Mouse (Mus musculus) midbrain, embryonic 13.5 days (tissue): ENCODE measurements around the gene Coq4. TPM values are rescaled to one million over a fixed set of nuclear protein-coding genes. Genes with fewer than 3 reads are reported as not detected.
"Not testable (repeated sequence)": the region's sequence is repeated elsewhere in the genome, so short reads cannot be mapped to it uniquely, and the experiment has no call there.

Experiments
- ATAC-seq: fragments of 200-750 bp; cut with Nextera tagmentation; 2 replicates; pipeline ENCODE4 v1.8.0; 2017; ENCODE audit warnings: mild to moderate bottlenecking, moderate TSS enrichment, moderate library complexity
- H3K27ac ChIP-seq: fragments of 300-500 bp; sonication (generic); 2 replicates; pipeline ENCODE4 v1.5.1; 2015; ENCODE audit warnings: inconsistent platforms, mild to moderate bottlenecking, moderate library complexity
- H3K27me3 ChIP-seq: fragments of 300-500 bp; sonication (generic); 2 replicates; pipeline ENCODE4 v1.6.1; 2015; ENCODE audit warnings: mild to moderate bottlenecking, inconsistent platforms
- H3K36me3 ChIP-seq: fragments of 300-500 bp; sonication (generic); 2 replicates; pipeline ENCODE4 v1.6.1; 2015; ENCODE audit warnings: mild to moderate bottlenecking, inconsistent platforms
- H3K4me1 ChIP-seq: fragments of 300-500 bp; sonication (generic); replicated peaks from 2 replicates; pipeline ENCODE4 v1.6.1; 2015; ENCODE audit warnings: inconsistent platforms
- H3K4me2 ChIP-seq: fragments of 300-500 bp; sonication (generic); replicated peaks from 2 replicates; pipeline ENCODE4 v1.6.1; 2015; ENCODE audit warnings: moderate library complexity, mild to moderate bottlenecking, inconsistent platforms
- H3K4me3 ChIP-seq: fragments of 300-500 bp; sonication (generic); replicated peaks from 2 replicates; pipeline ENCODE4 v1.5.1; 2015; ENCODE audit warnings: mild to moderate bottlenecking, inconsistent platforms
- H3K9ac ChIP-seq: fragments of 300-500 bp; sonication (generic); replicated peaks from 2 replicates; pipeline ENCODE4 v1.6.1; 2015; ENCODE audit warnings: mild to moderate bottlenecking, inconsistent platforms
- H3K9me3 ChIP-seq: fragments of 300-500 bp; sonication (generic); 2 replicates; pipeline ENCODE4 v1.6.1; 2016; ENCODE audit warnings: mild to moderate bottlenecking, inconsistent platforms
- WGBS: fragments of 180-500 bp; shearing (Covaris S2); methylation state at CpG from one replicate; pipeline ENCODE4 v1.1.7; 2015; 5-methylcytosine and 5-hydroxymethylcytosine counted together
- polyA plus RNA-seq: library from polyadenylated mRNA; unstranded; fragments of >200 nt; fragmentation: Nextera tagmentation; extraction: Ambion mirVana; gene quantifications from 2 replicates; pipeline ENCODE4 v1.2.1, GENCODE M21; 2015

Coq4 gene
- polyA plus RNA-seq, 1 experiment from 2014 or later, result 33.5 TPM

- Histone ChIP-seq H3K27ac (no peak overlapping the region), H3K9ac (no peak overlapping the region), H3K4me2 (no peak overlapping the region), H3K36me3 (peaks cover 7% of the 10 kb centered on the region; the same call in 1 of the 2 replicates), H3K9me3 (no peaks in the 10 kb centered on the region), H3K4me3 (no peak overlapping the region), H3K27me3 (no peaks in the 10 kb centered on the region; the same call in 1 of the 2 replicates), H3K4me1 (no peaks in the 10 kb centered on the region)
- ATAC-seq, result no peak
- WGBS, result 74% methylated on average over 11 of the region's 11 CpGs
Observed at GRCm38 (mm10) chr2:29767976-29768709, 19.1 kb upstream of the Coq4 start.

DNA sequence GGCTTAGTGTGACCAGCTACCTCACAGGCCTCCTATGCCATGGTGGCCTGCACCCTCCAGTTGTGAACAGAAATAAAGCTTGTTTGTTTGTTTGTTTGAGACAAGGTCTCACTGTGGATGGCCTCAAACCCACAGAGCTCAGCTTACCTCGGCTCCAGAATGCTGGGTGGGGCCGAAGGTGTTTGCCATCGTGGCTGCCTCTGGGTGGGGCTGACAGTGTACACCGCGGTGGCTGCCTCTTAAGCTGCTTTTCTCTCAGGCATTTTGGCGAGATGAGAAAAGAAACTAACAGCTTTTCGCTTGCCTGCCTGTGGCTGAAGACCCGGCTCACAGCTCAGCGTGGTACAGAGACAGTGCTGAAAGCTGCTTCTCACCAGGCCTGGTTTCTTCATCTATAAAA lies 18.4 kb upstream of the Coq4 start:
- no peak overlapping the region for H3K27ac ChIP-seq
- H3K27me3 ChIP-seq, result no peaks in the 10 kb centered on the region; the same call in 1 of the 2 replicates
- ATAC-seq, result no peak
- peaks cover 14% of the 10 kb centered on the region for H3K36me3 ChIP-seq
- no peaks in the 10 kb centered on the region for H3K4me1 ChIP-seq
- no peak overlapping the region for H3K4me3 ChIP-seq
- WGBS, result 70% methylated on average over 9 of the region's 9 CpGs
- no peaks in the 10 kb centered on the region for H3K9me3 ChIP-seq
- H3K9ac ChIP-seq, result 0 out of 2 replicates have a peak overlapping the region, but pooled peaks have one; percentile 19
- H3K4me2 ChIP-seq, result no peak overlapping the region

GRCm38 (mm10) chr2:29770162-29770561 lies 17.1 kb upstream of the Coq4 start:
- Histone ChIP-seq H3K4me3 (no peak overlapping the region), H3K36me3 (peaks cover 19% of the 10 kb centered on the region), H3K4me1 (no peaks in the 10 kb centered on the region), H3K27me3 (no peaks in the 10 kb centered on the region; the same call in 1 of the 2 replicates), H3K9ac (no peak overlapping the region), H3K4me2 (no peak overlapping the region), H3K9me3 (no peaks in the 10 kb centered on the region), H3K27ac (no peak overlapping the region)
- ATAC-seq, result no peak

GRCm38 (mm10) chr2:29771611-29772461 lies 15.5 kb upstream of the Coq4 start:
- H3K36me3 ChIP-seq, result peaks cover 32% of the 10 kb centered on the region
- H3K27me3 ChIP-seq, result no peaks in the 10 kb centered on the region
- no peak overlapping the region for H3K4me3 ChIP-seq
- ATAC-seq, result no peak
- no peaks in the 10 kb centered on the region for H3K9me3 ChIP-seq
- H3K4me1 ChIP-seq, result no peaks in the 10 kb centered on the region
- H3K4me2 ChIP-seq, result no peak overlapping the region
- WGBS, result 90% methylated on average over 8 of the region's 8 CpGs
- no peak overlapping the region for H3K9ac ChIP-seq
- no peak overlapping the region for H3K27ac ChIP-seq

DNA sequence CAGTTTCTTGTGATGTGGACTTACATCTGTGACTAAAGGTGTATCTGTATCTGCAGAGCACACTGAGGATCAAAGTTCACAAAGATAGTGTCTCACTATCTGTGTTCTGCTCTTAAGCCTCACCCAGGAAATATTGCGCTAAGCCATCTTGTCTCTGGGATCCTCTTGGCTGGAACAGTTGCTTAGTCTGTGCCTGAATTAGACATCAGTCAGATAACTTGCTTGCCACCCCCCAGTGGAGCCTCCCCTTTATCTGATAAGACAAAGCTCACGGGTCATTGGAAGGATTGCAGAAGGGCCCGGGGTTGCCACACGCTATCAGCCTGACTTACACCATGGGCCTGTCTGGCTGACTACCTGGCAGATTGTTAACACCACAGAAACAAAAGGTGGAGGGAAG lies 14.0 kb upstream of the Coq4 start:
- ATAC-seq, result no peak

DNA sequence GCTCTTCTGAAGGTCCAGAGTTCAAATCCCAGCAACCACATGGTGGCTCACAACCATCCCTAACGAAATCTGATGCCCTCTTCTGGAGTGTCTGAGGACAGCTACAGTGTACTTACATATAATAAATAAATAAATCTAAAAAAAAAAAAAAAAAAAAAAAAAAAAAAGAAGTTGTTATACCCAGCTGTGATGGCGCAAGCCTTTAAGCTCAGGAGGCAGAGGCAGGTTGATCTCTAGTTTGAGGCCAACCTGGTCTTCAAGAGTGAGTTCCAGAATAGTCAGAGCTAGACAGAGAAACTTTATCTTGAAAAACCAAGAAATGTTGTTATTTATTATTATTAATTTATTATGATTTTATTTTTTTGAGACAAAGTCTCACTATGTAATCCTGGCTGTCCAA lies 6.0 kb upstream of the Coq4 start:
- not testable (repeated sequence) for H3K4me1 ChIP-seq, H3K27me3 ChIP-seq, H3K9ac ChIP-seq, H3K9me3 ChIP-seq, H3K27ac ChIP-seq, H3K4me2 ChIP-seq, H3K4me3 ChIP-seq, ATAC-seq
- peaks cover 94% of the 10 kb centered on the region for H3K36me3 ChIP-seq
- WGBS, result 97% methylated on average over 2 of the region's 2 CpGs

More for the DNA sequence above, 14.0 kb upstream of the Coq4 start:
- Histone ChIP-seq H3K4me3 (no peak overlapping the region), H3K27me3 (no peaks in the 10 kb centered on the region), H3K36me3 (peaks cover 47% of the 10 kb centered on the region), H3K4me2 (no peak overlapping the region), H3K9ac (no peak overlapping the region), H3K9me3 (no peaks in the 10 kb centered on the region), H3K27ac (no peak overlapping the region), H3K4me1 (no peaks in the 10 kb centered on the region)
- 97% methylated on average over 4 of the region's 4 CpGs for WGBS

GRCm38 (mm10) chr2:29784290-29784689 lies 3.0 kb upstream of the Coq4 start:
- peaks cover 20% of the 10 kb centered on the region for H3K4me1 ChIP-seq
- WGBS, result 79% methylated on average over 4 of the region's 4 CpGs
- no peaks in the 10 kb centered on the region for H3K27me3 ChIP-seq
- H3K4me3 ChIP-seq, result no peak overlapping the region
- peaks cover 65% of the 10 kb centered on the region for H3K36me3 ChIP-seq
- no peaks in the 10 kb centered on the region for H3K9me3 ChIP-seq
- no peak overlapping the region for H3K4me2 ChIP-seq
- H3K9ac ChIP-seq, result no peak overlapping the region
- H3K27ac ChIP-seq, result no peak overlapping the region
- no peak for ATAC-seq

DNA sequence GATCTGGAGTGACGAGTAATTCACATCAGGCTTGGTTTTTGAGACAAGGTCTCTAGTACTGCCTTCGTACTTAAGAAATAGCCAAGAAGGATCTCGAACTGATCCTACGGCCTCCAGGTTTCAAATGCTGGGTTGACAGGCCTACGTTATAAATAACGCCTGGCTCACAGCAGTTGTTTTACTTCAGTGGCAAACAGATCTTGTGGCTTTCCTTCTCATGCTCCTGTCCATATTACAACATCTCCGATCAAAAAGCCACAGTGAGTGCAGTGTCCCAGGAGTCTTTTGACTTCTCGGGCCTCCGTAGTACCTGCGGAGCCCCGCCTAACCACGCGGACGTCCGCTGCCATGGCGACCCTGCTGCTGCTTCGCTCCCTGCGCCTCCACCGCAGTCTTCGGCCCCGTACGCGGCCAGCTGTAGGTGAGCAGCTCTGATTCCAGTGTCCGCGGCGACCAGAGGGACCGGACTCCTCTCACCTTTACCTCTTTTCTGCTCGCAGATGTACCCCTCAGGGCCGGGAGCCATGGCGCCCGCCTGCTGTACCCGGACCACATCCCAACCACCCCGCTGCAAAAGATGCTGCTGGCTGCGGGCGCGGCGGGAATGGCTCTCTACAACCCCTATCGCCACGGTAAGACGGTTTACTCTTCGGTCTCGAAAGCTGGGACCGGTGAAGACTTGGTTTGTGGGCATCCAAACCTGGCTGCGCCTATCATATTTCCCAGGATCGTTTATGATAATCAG lies 816 bp downstream of the Coq4 start, which contains the start of gene Trub2:
Trub2 (minus strand) TSS at position 566 of the 745 bp plus-strand sequence.
- H3K4me1 ChIP-seq, result peaks cover 21% of the 10 kb centered on the region
- peak within 1 kb of the TSS; percentile 78 for H3K27ac ChIP-seq
- peak within 1 kb of the TSS; percentile 82 for H3K4me3 ChIP-seq
- no peaks in the 10 kb centered on the region for H3K9me3 ChIP-seq
- no peaks in the 10 kb centered on the region for H3K27me3 ChIP-seq
- WGBS, result 1% methylated on average over 45 of the region's 45 CpGs
- H3K9ac ChIP-seq, result peak within 1 kb of the TSS; percentile 85
- ATAC-seq, result peak; percentile 92
- peak within 1 kb of the TSS; percentile 74 for H3K4me2 ChIP-seq
- peaks cover 60% of the 10 kb centered on the region for H3K36me3 ChIP-seq

DNA sequence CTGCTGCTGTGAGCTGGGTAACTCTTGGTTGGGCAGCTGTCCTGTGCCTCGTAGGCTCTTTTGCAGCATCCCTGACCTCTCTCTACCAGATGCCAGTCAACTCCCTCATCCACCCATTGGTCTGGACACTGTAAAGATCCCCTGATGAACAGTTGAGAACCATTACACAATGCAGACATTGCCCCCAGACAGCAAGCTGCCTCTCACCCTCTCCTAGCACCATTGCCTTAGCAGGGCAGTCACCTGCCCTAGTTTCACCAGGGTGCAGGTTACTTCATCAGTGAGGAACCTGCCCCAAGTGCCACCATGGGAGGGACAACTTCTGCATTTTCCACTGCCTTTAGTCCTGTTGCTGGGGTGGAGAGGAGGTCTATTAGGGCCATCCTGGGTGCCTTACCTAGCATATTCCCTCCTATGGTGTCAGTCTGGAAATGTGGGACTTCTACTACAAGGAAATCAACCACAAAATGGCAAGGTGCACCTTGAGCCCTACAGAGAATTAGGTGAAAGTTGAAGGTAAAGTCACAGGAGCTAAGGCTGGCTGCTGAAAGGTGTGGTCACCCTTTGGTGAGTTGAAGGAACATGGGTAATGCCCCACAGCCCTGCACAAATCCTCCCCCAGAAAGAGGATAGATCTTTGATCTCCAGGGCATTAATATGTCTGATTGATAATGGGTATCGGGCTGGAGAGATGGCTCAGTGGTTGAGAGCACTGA lies 5.6 kb downstream of the Coq4 start:
- H3K27me3 ChIP-seq, result no peaks in the 10 kb centered on the region
- peaks cover 11% of the 10 kb centered on the region for H3K4me1 ChIP-seq
- no peak overlapping the region for H3K4me3 ChIP-seq
- no peak overlapping the region for H3K27ac ChIP-seq
- H3K4me2 ChIP-seq, result no peak overlapping the region
- WGBS, result 100% methylated on average over 2 of the region's 2 CpGs
- no peaks in the 10 kb centered on the region for H3K9me3 ChIP-seq
- no peak overlapping the region for H3K9ac ChIP-seq
- H3K36me3 ChIP-seq, result peaks cover 72% of the 10 kb centered on the region
- no peak for ATAC-seq

DNA sequence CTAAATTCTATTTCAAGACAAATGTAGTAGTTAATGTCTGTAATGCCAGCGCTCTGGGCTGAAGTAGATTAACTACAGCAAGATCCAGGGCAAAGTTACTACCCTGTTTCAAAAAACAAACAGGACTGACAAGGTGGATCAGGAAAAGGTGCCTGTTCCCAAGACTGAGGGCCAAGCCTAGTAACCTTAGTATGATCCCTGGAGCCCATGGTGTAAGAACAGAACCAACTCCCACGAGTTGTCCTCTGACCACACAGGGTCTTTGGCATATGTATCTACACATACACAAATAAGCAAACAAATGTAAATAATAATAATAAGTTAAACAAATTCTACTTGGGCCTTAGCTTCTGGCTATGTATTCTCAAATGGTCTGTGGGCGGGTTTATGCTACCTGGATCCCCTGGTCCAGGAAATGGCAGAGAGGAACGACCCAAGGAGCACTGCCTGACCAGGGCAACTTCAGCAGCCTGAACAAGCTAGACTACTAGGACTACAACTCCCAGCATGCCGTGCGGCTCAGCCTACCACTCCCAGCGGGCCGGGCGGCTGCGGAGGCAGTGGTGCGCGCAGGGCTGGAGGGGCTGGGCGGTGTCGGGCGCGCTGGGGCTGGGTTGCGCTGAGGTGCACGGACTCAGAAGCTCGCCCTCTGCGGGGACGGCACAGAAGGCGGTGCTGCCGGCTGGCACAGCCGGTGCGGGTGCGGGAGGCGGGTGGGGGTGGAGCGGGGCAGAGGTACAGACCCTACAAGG lies 15.0 kb downstream of the Coq4 start, which contains the start of gene Slc27a4:
Slc27a4 (plus strand) TSS at position 560 of the 752 bp plus-strand sequence.
- H3K27ac ChIP-seq, result peak within 1 kb of the TSS; percentile 94
- 5% methylated on average over 25 of the region's 28 CpGs for WGBS
- H3K4me3 ChIP-seq, result peak within 1 kb of the TSS; percentile 91
- ATAC-seq, result peak; percentile 99
- H3K4me1 ChIP-seq, result peaks cover 20% of the 10 kb centered on the region
- H3K9me3 ChIP-seq, result no peaks in the 10 kb centered on the region
- peak within 1 kb of the TSS; percentile 89 for H3K4me2 ChIP-seq
- peaks cover 33% of the 10 kb centered on the region for H3K36me3 ChIP-seq
- H3K27me3 ChIP-seq, result 0 out of 2 replicates have a peak, but pooled peaks cover 6% of the 10 kb centered on the region
- peak within 1 kb of the TSS; percentile 95 for H3K9ac ChIP-seq

DNA sequence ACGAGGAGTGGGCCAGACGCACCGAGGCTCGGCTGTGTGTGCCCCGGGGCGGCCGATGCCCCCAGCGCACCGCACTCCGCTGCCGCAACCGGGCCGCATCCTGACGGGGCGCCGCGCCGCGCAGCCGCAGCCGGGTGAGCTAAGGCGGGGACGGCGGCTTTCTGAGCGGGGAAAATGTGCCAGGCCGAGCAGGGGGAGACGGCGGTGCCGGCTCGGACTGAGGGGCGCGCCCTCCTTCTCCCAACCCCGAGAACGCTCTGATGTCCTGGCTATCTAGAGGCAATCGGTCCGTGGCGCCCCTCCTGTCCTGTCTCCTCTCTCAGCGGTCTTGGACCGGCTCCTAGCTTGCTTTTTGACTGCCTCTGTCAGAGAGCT lies 15.5 kb downstream of the Coq4 start:
- no peaks in the 10 kb centered on the region for H3K9me3 ChIP-seq
- H3K4me2 ChIP-seq, result peak overlapping the region; percentile 89
- peak overlapping the region; percentile 91 for H3K4me3 ChIP-seq
- H3K9ac ChIP-seq, result peak overlapping the region; percentile 95
- 0 out of 2 replicates have a peak, but pooled peaks cover 6% of the 10 kb centered on the region for H3K27me3 ChIP-seq
- 1% methylated on average over 29 of the region's 39 CpGs for WGBS
- peak overlapping the region; percentile 94 for H3K27ac ChIP-seq
- no peak for ATAC-seq
- peaks cover 35% of the 10 kb centered on the region for H3K36me3 ChIP-seq
- H3K4me1 ChIP-seq, result peaks cover 20% of the 10 kb centered on the region
